Mouse (Mus musculus): ENCODE results near the gene Fcho2. TPM values are rescaled to one million over a fixed set of nuclear protein-coding genes. Genes with fewer than 3 reads are reported as not detected.

The Fcho2 gene
- polyA plus RNA-seq, 1 experiment from 2014 or later = 33.0 TPM

- no peak overlapping the region for H3K4me2 ChIP-seq (ENCODE audit: low read length)
- DNase-seq (ENCODE audit: low spot score) = no peak
- no peaks in the 10 kb centered on the region for H3K9me3 ChIP-seq (ENCODE audit: control insufficient read depth, low read length)
- peaks cover 23% of the 10 kb centered on the region for H3K36me3 ChIP-seq (ENCODE audit: control insufficient read depth, insufficient read depth, low read length)
- H3K27ac ChIP-seq (ENCODE audit: low read depth) = no peak overlapping the region
- H3K27me3 ChIP-seq (replicated peaks; ENCODE audit: control insufficient read depth, insufficient read depth, low read length) = no peaks in the 10 kb centered on the region
- no peaks in the 10 kb centered on the region for H3K4me1 ChIP-seq (replicated peaks; ENCODE audit: control insufficient read depth, insufficient read depth, low read length)
- no peak overlapping the region for H3K4me3 ChIP-seq (ENCODE audit: low read depth, low read length)
- H3K9ac ChIP-seq (ENCODE audit: low read length) = no peak overlapping the region
- WGBS = 95% methylated on average over 1 of the region's 1 CpGs
- no peak for ATAC-seq (replicated peaks; ENCODE audit: low FRiP score, low TSS enrichment, low read depth)
Observed at GRCm38 (mm10) chr13:98792864-98793263, 22.4 kb downstream of the Fcho2 start.

- Histone ChIP-seq H3K27ac (ENCODE audit: low read depth) (no peak overlapping the region), H3K9ac (ENCODE audit: low read length) (no peak overlapping the region), H3K36me3 (ENCODE audit: control insufficient read depth, insufficient read depth, low read length) (peaks cover 23% of the 10 kb centered on the region), H3K9me3 (ENCODE audit: control insufficient read depth, low read length) (no peaks in the 10 kb centered on the region), H3K4me3 (ENCODE audit: low read depth, low read length) (no peak overlapping the region), H3K27me3 (replicated peaks; ENCODE audit: control insufficient read depth, insufficient read depth, low read length) (no peaks in the 10 kb centered on the region), H3K4me1 (replicated peaks; ENCODE audit: control insufficient read depth, insufficient read depth, low read length) (no peaks in the 10 kb centered on the region), H3K4me2 (ENCODE audit: low read length) (no peak overlapping the region)
- WGBS = 96% methylated on average over 1 of the region's 1 CpGs
- no peak for DNase-seq (ENCODE audit: low spot score)
- ATAC-seq (replicated peaks; ENCODE audit: low FRiP score, low TSS enrichment, low read depth) = no peak
Observed at GRCm38 (mm10) chr13:98791693-98792092, 23.6 kb downstream of the Fcho2 start.

- Histone ChIP-seq H3K4me2 (ENCODE audit: low read length) (no peak overlapping the region), H3K4me1 (replicated peaks; ENCODE audit: control insufficient read depth, insufficient read depth, low read length) (no peaks in the 10 kb centered on the region), H3K9me3 (ENCODE audit: control insufficient read depth, low read length) (no peaks in the 10 kb centered on the region), H3K27me3 (replicated peaks; ENCODE audit: control insufficient read depth, insufficient read depth, low read length) (no peaks in the 10 kb centered on the region), H3K9ac (ENCODE audit: low read length) (no peak overlapping the region), H3K27ac (ENCODE audit: low read depth) (no peak overlapping the region), H3K36me3 (ENCODE audit: control insufficient read depth, insufficient read depth, low read length) (peaks cover 40% of the 10 kb centered on the region), H3K4me3 (ENCODE audit: low read depth, low read length) (no peak overlapping the region)
- DNase-seq (ENCODE audit: low spot score) (no peak), ATAC-seq (replicated peaks; ENCODE audit: low FRiP score, low TSS enrichment, low read depth) (no peak)
- 93% methylated on average over 5 of the region's 5 CpGs for WGBS
Observed at GRCm38 (mm10) chr13:98786970-98787685, 28.1 kb downstream of the Fcho2 start.

- DNase-seq (ENCODE audit: low spot score) = no peak
- no peak overlapping the region for H3K4me2 ChIP-seq (ENCODE audit: low read length)
- H3K4me1 ChIP-seq (replicated peaks; ENCODE audit: control insufficient read depth, insufficient read depth, low read length) = no peaks in the 10 kb centered on the region
- H3K4me3 ChIP-seq (ENCODE audit: low read depth, low read length) = no peak overlapping the region
- WGBS = 93% methylated on average over 3 of the region's 3 CpGs
- H3K27ac ChIP-seq (ENCODE audit: low read depth) = no peak overlapping the region
- H3K27me3 ChIP-seq (replicated peaks; ENCODE audit: control insufficient read depth, insufficient read depth, low read length) = no peaks in the 10 kb centered on the region
- ATAC-seq (replicated peaks; ENCODE audit: low FRiP score, low TSS enrichment, low read depth) = no peak
- no peaks in the 10 kb centered on the region for H3K9me3 ChIP-seq (ENCODE audit: control insufficient read depth, low read length)
- H3K36me3 ChIP-seq (ENCODE audit: control insufficient read depth, insufficient read depth, low read length) = peaks cover 54% of the 10 kb centered on the region
- no peak overlapping the region for H3K9ac ChIP-seq (ENCODE audit: low read length)
Observed at GRCm38 (mm10) chr13:98777959-98778358, 37.3 kb downstream of the Fcho2 start.

- DNase-seq (ENCODE audit: low spot score) (no peak), ATAC-seq (replicated peaks; ENCODE audit: low FRiP score, low TSS enrichment, low read depth) (no peak)
- no peak overlapping the region for H3K4me2 ChIP-seq (ENCODE audit: low read length)
- no peaks in the 10 kb centered on the region for H3K9me3 ChIP-seq (ENCODE audit: control insufficient read depth, low read length)
- no peak overlapping the region for H3K27ac ChIP-seq (ENCODE audit: low read depth)
- H3K27me3 ChIP-seq (replicated peaks; ENCODE audit: control insufficient read depth, insufficient read depth, low read length) = no peaks in the 10 kb centered on the region
- no peak overlapping the region for H3K4me3 ChIP-seq (ENCODE audit: low read depth, low read length)
- WGBS = 96% methylated on average over 2 of the region's 2 CpGs
- H3K4me1 ChIP-seq (replicated peaks; ENCODE audit: control insufficient read depth, insufficient read depth, low read length) = 0 out of 2 replicates have a peak, but pooled peaks cover 4% of the 10 kb centered on the region
- H3K9ac ChIP-seq (ENCODE audit: low read length) = no peak overlapping the region
- H3K36me3 ChIP-seq (ENCODE audit: control insufficient read depth, insufficient read depth, low read length) = peaks cover 20% of the 10 kb centered on the region
Observed at GRCm38 (mm10) chr13:98771484-98771883, 43.8 kb downstream of the Fcho2 start.

- no peak overlapping the region for H3K27ac ChIP-seq (ENCODE audit: low read depth)
- H3K9me3 ChIP-seq (ENCODE audit: control insufficient read depth, low read length) = no peaks in the 10 kb centered on the region
- 0 out of 2 replicates have a peak, but pooled peaks cover 4% of the 10 kb centered on the region for H3K4me1 ChIP-seq (replicated peaks; ENCODE audit: control insufficient read depth, insufficient read depth, low read length)
- no peak overlapping the region for H3K9ac ChIP-seq (ENCODE audit: low read length)
- peaks cover 5% of the 10 kb centered on the region; the same call in 1 of the 2 replicates for H3K36me3 ChIP-seq (ENCODE audit: control insufficient read depth, insufficient read depth, low read length)
- ATAC-seq (replicated peaks; ENCODE audit: low FRiP score, low TSS enrichment, low read depth) (0 out of 2 replicates have a peak, but pooled peaks have one; percentile 62), DNase-seq (ENCODE audit: low spot score) (no peak)
- H3K4me2 ChIP-seq (ENCODE audit: low read length) = no peak overlapping the region
- H3K27me3 ChIP-seq (replicated peaks; ENCODE audit: control insufficient read depth, insufficient read depth, low read length) = no peaks in the 10 kb centered on the region
- WGBS = 43% methylated on average over 4 of the region's 4 CpGs
- H3K4me3 ChIP-seq (ENCODE audit: low read depth, low read length) = no peak overlapping the region
Observed at GRCm38 (mm10) chr13:98768329-98768728, 46.9 kb downstream of the Fcho2 start.

GRCm38 (mm10) chr13:98761771-98762170 is 53.5 kb downstream of the Fcho2 start:
- H3K9me3 ChIP-seq (ENCODE audit: control insufficient read depth, low read length) = no peaks in the 10 kb centered on the region
- no peak for DNase-seq (ENCODE audit: low spot score)
- H3K4me2 ChIP-seq (ENCODE audit: low read length) = no peak overlapping the region
- no peaks in the 10 kb centered on the region for H3K4me1 ChIP-seq (replicated peaks; ENCODE audit: control insufficient read depth, insufficient read depth, low read length)
- H3K4me3 ChIP-seq (ENCODE audit: low read depth, low read length) = no peak overlapping the region
- no peak overlapping the region for H3K9ac ChIP-seq (ENCODE audit: low read length)
- H3K36me3 ChIP-seq (ENCODE audit: control insufficient read depth, insufficient read depth, low read length) = peaks cover 16% of the 10 kb centered on the region
- ATAC-seq (replicated peaks; ENCODE audit: low FRiP score, low TSS enrichment, low read depth) = no peak
- no peaks in the 10 kb centered on the region for H3K27me3 ChIP-seq (replicated peaks; ENCODE audit: control insufficient read depth, insufficient read depth, low read length)
- no peak overlapping the region for H3K27ac ChIP-seq (ENCODE audit: low read depth)

GRCm38 (mm10) chr13:98755886-98756285 is 59.4 kb downstream of the Fcho2 start:
- Histone ChIP-seq H3K9ac (ENCODE audit: low read length) (no peak overlapping the region), H3K4me3 (ENCODE audit: low read depth, low read length) (no peak overlapping the region), H3K9me3 (ENCODE audit: control insufficient read depth, low read length) (no peaks in the 10 kb centered on the region), H3K27me3 (replicated peaks; ENCODE audit: control insufficient read depth, insufficient read depth, low read length) (no peaks in the 10 kb centered on the region), H3K36me3 (ENCODE audit: control insufficient read depth, insufficient read depth, low read length) (peaks cover 9% of the 10 kb centered on the region), H3K27ac (ENCODE audit: low read depth) (no peak overlapping the region), H3K4me2 (ENCODE audit: low read length) (no peak overlapping the region), H3K4me1 (replicated peaks; ENCODE audit: control insufficient read depth, insufficient read depth, low read length) (no peaks in the 10 kb centered on the region)
- DNase-seq (ENCODE audit: low spot score) (no peak), ATAC-seq (replicated peaks; ENCODE audit: low FRiP score, low TSS enrichment, low read depth) (no peak)
- WGBS = 70% methylated on average over 1 of the region's 1 CpGs

GRCm38 (mm10) chr13:98744679-98745078 is 70.6 kb downstream of the Fcho2 start:
- no peak overlapping the region for H3K4me3 ChIP-seq (ENCODE audit: low read depth, low read length)
- H3K4me1 ChIP-seq (replicated peaks; ENCODE audit: control insufficient read depth, insufficient read depth, low read length) = no peaks in the 10 kb centered on the region
- H3K9ac ChIP-seq (ENCODE audit: low read length) = no peak overlapping the region
- H3K9me3 ChIP-seq (ENCODE audit: control insufficient read depth, low read length) = no peaks in the 10 kb centered on the region
- peak overlapping the region; percentile 1; the same call in 1 of the 2 replicates for H3K27ac ChIP-seq (ENCODE audit: low read depth)
- WGBS = 65% methylated on average over 1 of the region's 1 CpGs
- H3K4me2 ChIP-seq (ENCODE audit: low read length) = no peak overlapping the region
- ATAC-seq (replicated peaks; ENCODE audit: low FRiP score, low TSS enrichment, low read depth) (no peak; the same call in 1 of the 2 replicates), DNase-seq (ENCODE audit: low spot score) (no peak)
- no peaks in the 10 kb centered on the region for H3K27me3 ChIP-seq (replicated peaks; ENCODE audit: control insufficient read depth, insufficient read depth, low read length)
- H3K36me3 ChIP-seq (ENCODE audit: control insufficient read depth, insufficient read depth, low read length) = peaks cover 59% of the 10 kb centered on the region
